Mouse (Mus musculus) heart, postnatal 0 days (tissue): ENCODE measurements around the gene Slc35c1.

Experiments
- CTCF ChIP-seq: IDR thresholded peaks from 2 replicates; pipeline ENCODE4 v1.5.1; 2016; ENCODE audit warnings: antibody characterized with exemption, control low read depth, low read depth
- EP300 ChIP-seq: IDR thresholded peaks from 2 replicates; pipeline ENCODE4 v1.6.1; 2016; ENCODE audit warnings: antibody characterized with exemption, low read depth

DNA sequence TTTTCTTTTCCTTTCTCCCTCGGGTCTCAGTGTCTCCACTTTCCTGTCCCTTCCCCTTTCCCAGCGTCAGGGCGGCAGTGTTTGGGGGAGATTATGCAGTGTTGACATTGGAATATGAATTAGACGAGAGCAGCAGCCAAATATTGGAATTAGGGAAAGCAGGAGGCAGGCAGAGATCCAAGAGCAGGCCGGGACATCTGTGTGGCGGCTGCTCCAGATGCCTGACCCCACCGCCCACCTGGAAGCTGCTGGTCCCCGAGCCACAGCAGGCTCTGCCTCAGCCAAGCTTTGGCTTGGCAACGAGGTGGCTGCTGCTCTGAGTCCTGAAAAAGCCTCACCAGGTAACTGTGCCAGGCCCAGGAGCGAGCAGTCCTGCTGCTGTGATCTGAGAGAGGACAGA is 36.3 kb upstream of the Slc35c1 start:
- TF ChIP-seq CTCF = no peak
- no peak for TF ChIP-seq EP300
